Mouse (Mus musculus): ENCODE measurements at regions not wholly inside any gene's neighbourhood (a gene's known extent, or its start where the extent isn't known, plus 50 kb on each side); places are given as distances from the start of the nearest gene placed in this dataset.
A peak's percentile ranks its signal among the peaks of the same experiment; 100 is the strongest.

GRCm38 (mm10) chr4:62807926-62808552 lies 157.3 kb upstream of the Zfp618 start:
- no peak for DNase-seq
- intact Hi-C loops (cut with DNase I), result no loop called here

DNA sequence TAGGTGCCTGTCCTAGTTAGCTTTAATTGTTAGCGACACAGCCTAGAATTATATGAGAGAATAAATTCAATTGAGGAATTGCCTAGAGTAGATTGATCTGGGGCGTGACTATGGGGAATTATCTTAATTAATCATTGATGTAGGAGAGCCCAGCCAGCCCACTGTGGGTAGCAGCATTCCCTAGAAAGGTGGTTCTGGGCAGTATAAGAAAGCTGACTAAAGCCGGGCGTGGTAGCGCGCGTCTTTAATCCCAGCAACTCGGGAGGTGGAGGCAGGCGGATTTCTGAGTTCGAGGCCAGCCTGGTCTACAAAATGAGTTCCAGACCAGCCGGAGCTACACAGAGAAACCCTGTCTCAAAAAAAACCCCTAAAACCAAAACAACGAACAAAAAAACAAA lies 156.8 kb upstream of the Zfp618 start:
- no peak for DNase-seq
- intact Hi-C loops (cut with DNase I), result no loop called here

DNA sequence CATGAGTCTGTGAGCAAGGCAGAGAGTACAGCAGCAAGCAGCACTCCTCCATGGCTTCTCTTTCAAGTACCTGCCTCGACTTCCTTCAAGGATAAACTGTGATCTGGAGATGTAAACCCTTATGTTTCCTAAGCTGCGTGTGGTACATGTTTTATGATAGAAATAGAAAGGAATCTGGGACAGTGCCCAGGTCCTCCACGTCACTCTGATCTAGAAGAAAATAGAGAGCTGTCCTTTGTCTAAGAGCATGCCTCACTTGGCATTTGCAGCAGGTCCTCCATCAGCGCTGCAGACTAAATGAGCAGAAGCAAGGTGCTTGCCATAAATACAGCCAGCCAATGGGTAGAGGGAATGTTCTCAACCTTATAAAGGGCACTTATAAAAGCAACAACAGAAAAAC lies 156.3 kb upstream of the Zfp618 start:
- intact Hi-C loops (cut with DNase I), result no loop called here
- DNase-seq, result no peak

DNA sequence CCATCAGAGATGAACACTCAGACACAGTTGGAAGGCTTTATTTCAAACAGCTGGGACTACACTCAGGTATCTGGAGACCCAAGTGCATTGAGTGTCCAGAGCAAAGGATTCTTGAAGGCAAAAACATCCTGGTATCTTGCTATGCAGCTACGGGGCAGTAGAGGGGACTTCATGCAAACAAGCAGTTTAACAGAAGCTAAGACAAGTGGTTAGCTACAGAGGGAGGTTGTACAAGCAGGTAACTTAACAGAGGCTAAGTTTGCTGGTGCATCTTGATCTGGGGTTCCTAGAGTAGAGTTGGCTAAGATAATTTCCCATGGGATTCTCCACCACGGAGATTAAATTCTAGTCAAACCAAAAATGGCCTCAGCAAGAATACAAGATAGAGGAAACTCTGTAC lies 145.5 kb upstream of the Zfp618 start:
- no peak for DNase-seq
- intact Hi-C loops (cut with DNase I), result loop anchor here (5.0 kb wide), 2 partner anchors 62 to 512 kb away; no protein-coding TSS in a partner anchor

- no peak for DNase-seq
- intact Hi-C loops (cut with DNase I), result loop anchor here (5.0 kb wide), 2 partner anchors 61 to 511 kb away; no protein-coding TSS in a partner anchor
These were observed 144.1 kb upstream of the Zfp618 start for GRCm38 (mm10) chr4:62821288-62821687.

DNA sequence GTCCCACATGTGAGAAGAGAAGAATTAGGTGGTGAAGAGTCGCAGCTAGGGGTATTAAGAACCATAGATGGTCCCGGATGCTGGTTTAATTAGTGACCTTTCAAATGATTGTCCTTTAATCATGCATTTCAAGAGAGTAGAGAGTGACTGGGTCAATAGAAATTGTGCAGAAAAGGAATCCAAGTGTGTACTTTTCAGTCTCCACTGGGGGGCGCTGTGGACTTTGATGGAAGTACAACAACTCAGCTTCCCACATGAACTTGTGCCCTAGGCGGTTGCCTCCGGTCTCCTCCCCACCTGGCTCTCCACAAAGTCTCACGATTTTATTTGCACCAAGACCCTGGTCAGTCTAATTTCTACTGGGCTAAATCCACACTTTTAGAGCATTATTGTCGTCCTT lies 142.8 kb upstream of the Zfp618 start:
- peak; percentile 76 to 83 for DNase-seq
- intact Hi-C loops (cut with DNase I), result loop anchor here (2.0 to 5.0 kb wide), 3 partner anchors 60 to 510 kb away; no protein-coding TSS in a partner anchor

DNA sequence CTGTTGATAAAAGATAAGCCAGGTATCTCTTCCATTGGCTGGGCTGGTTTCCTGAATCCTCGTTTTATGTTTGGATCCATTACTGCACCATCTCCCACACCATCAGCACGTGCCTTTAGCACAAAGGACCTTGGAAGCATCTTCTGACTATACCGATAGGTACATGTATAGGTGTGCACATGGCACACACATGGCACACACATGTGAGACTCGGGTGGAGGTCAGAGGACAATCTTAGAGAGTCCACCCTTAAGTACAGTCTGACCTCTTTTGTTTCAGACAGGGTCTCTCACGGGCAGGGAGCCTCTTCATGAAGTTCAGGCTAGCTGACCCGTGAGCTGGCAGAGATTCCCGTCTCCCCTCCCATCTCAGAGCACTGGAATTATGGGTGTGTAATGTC lies 142.3 kb upstream of the Zfp618 start:
- intact Hi-C loops (cut with DNase I), result loop anchor here (2.0 to 5.0 kb wide), 3 partner anchors 59 to 509 kb away; no protein-coding TSS in a partner anchor
- no peak for DNase-seq

GRCm38 (mm10) chr4:62823555-62824250 lies 141.7 kb upstream of the Zfp618 start:
- intact Hi-C loops (cut with DNase I), result loop anchor here (2.0 to 5.0 kb wide), 3 partner anchors 59 to 509 kb away; no protein-coding TSS in a partner anchor

GRCm38 (mm10) chr4:62824581-62824980 lies 140.8 kb upstream of the Zfp618 start:
- intact Hi-C loops (cut with DNase I), result loop anchor here (5.0 kb wide), 2 partner anchors 58 to 508 kb away; no protein-coding TSS in a partner anchor
- no peak for DNase-seq

More at GRCm38 (mm10) chr4:62823555-62824250, 141.7 kb upstream of the Zfp618 start:
- no peak for DNase-seq

DNA sequence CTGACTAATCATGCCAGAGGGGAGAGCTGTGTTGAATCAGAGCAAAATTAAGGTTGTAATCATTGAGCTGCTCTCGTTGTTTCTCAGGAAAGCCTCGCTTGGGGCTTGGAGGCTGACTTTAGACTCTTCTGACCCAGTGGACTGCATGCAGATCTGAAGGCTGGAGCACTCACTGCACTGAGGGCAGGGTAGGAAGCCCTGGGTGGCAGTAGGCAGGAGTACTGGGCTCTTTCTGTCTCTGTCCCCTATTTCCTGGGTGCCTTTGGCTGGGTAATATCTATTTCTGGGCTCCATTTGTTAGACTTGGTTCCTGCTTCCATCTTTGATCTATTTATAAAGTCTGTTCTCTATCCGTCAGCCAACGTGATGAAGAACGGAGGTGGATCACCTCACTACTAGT lies 140.1 kb upstream of the Zfp618 start:
- DNase-seq, result no peak
- intact Hi-C loops (cut with DNase I), result no loop called here

DNA sequence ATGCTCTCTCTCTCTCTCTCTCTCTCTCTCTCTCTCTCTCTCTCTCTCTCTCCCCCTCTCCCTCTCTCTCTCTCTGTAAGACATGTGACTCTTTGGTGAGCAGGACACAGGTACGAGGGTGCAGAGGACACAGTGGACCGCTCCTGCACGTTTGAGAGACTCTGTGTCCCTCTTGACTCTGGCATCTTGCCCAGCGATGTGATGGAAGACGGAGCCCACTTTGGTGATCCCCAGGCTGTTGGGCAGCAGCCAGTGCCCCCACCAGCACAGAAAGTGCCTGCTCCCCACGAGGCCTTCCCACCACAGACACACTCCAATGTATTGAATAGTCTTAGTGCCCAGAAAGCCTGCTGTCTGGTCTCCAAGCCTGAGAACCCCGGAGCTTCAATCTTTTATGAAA lies 136.4 kb upstream of the Zfp618 start:
- intact Hi-C loops (cut with DNase I), result no loop called here
- no peak for DNase-seq

GRCm38 (mm10) chr4:62833944-62834343 lies 131.4 kb upstream of the Zfp618 start:
- peak; percentile 35 to 40 for DNase-seq
- intact Hi-C loops (cut with DNase I), result no loop called here

DNA sequence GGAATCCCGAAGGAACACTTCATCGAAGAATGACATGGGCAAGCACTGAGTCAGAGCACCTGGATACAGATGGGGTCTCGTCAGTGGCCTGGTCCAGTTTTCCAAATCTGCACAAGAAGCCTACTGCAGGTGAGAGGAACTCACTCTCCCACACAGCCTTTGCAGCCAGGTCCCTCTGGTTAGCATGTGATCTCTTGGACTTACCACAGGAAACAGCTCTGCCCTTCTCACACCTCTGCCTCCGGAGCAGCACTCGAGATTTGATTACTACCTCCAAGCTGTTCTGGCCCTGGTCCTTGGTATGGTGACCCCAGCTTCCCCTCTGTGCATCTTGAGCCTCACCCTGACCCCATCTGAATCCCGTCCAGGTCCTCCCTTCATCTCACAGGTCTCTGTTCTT lies 128.5 kb upstream of the Zfp618 start:
- DNase-seq, result no peak
- intact Hi-C loops (cut with DNase I), result no loop called here

GRCm38 (mm10) chr4:62850526-62850925 lies 114.8 kb upstream of the Zfp618 start:
- DNase-seq, result peak; percentile 31 to 53
- intact Hi-C loops (cut with DNase I), result no loop called here

DNA sequence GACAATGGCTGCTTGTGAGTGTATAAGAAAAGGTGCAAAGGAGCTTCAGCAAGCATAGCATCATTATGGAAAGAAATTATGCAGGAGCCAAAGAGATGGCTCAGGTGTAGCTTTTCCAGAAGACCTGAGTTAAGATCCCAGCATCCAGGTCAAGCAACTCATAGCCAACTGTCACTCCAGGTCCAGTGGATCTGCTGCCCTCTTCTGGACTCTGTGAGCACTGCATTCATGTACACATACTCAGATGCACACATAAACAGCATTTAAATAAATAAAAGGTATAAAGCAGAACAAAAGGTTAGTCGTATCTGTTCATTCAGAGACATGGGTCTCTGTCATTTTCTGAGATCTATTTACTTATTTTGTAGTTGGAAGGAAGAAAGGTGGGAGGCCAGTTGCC lies 112.0 kb upstream of the Zfp618 start:
- intact Hi-C loops (cut with DNase I), result no loop called here
- DNase-seq, result no peak

DNA sequence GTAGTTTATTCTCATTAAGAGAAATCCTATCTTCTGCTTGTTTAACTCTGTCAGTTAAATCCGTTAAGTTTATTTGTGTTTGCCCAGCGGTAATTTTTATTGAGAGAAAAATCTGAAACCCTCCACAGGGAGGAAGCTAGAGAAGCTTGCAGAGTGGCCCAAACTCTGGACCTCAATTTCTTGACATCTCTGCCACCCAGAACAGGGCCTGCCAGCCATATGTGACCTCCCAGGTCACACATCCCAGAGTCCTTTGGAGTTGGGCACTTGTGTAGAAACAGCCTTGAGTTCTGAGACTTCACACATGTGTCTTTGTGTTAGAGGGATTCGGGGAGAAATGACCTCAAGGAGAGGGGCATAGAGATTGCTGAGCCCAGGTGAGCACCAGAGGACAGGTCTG lies 109.0 kb upstream of the Zfp618 start:
- intact Hi-C loops (cut with DNase I), result no loop called here
- no peak for DNase-seq

DNA sequence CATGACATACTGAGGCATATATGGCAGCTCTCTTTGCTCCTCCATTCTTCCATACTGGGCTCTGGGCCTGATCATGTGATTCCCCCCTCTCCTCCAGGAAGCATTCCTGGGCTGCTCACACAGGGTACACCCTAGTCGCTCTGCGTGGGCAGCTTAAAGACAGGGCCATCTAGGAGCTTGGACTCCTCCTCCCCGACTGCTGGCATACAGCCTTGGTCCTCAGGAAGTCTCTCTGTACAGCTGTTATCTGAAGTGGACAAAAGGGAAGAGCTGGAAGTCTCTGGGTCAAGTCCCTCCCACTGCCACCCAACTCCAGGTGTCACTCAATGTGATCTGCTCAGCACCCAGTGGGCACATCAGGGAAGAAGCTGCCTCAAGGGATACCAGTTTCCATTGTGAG lies 102.6 kb upstream of the Zfp618 start:
- intact Hi-C loops (cut with DNase I), result no loop called here
- DNase-seq, result no peak

- intact Hi-C loops (cut with DNase I), result no loop called here
- DNase-seq, result peak; percentile 45 to 51
These were observed 94.9 kb upstream of the Zfp618 start for GRCm38 (mm10) chr4:62870391-62870983.

- DNase-seq, result no peak
- intact Hi-C loops (cut with DNase I), result no loop called here
These were observed 92.8 kb upstream of the Zfp618 start for GRCm38 (mm10) chr4:62872562-62872961.

DNA sequence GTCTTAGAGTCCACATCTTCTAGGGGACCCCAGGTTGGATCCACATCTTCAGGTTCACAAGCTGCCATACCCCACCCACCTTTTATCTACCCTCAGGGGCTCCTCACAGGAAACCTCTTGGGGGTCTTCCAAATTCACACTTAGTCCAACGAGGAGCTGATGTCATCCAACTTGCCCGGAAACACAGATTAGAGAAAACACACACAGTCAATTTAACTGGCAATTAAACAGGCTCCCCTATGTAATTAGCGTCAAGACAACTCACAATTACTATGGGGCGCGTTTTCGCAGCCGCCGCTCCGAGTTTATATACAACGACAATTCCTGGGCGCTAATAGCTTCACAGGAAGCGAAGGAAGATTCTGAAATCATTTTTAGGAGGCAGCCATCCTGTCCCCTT lies 91.4 kb upstream of the Zfp618 start:
- DNase-seq, result no peak

DNA sequence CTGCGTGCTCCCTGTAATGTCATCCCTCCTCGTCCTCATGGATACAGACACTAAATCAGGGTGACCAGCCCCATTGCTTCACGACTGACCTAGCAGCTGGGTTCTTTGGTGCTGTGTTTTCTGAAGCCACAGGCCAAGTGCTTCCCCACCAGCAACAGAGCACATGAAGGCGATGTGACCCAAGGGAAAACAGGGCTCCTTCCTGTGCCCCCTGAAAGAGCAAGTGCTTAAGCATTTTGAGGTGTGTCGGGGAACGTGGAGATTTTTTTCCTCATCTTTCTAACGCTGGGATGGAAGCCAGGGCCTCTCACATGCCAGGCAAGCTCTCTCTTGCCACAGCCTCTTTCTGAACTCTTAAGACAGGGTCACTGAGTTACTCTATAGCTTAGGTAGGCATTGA lies 87.3 kb upstream of the Zfp618 start:
- DNase-seq, result no peak
- intact Hi-C loops (cut with DNase I), result no loop called here

More for the DNA sequence above, 91.4 kb upstream of the Zfp618 start:
- intact Hi-C loops (cut with DNase I), result no loop called here

- peak; percentile 59 to 68 for DNase-seq
- intact Hi-C loops (cut with DNase I), result no loop called here
These were observed 86.4 kb upstream of the Zfp618 start for GRCm38 (mm10) chr4:62878927-62879326.

All from heart, postnatal 14 days (tissue).